Mouse (Mus musculus): Measurements from ENCODE around the gene Lin28a.
A peak's percentile ranks its signal among the peaks of the same experiment; 100 is the strongest.

Gene Lin28a

GRCm38 (mm10) chr4:133978021-133978711 lies 40.5 kb downstream of the Lin28a start:
- DNase-seq, result no peak

GRCm38 (mm10) chr4:133971741-133972140 lies 46.9 kb downstream of the Lin28a start:
- no peak for DNase-seq

- no peak for DNase-seq
Measured at GRCm38 (mm10) chr4:133970876-133971275, 47.8 kb downstream of the Lin28a start.

DNA sequence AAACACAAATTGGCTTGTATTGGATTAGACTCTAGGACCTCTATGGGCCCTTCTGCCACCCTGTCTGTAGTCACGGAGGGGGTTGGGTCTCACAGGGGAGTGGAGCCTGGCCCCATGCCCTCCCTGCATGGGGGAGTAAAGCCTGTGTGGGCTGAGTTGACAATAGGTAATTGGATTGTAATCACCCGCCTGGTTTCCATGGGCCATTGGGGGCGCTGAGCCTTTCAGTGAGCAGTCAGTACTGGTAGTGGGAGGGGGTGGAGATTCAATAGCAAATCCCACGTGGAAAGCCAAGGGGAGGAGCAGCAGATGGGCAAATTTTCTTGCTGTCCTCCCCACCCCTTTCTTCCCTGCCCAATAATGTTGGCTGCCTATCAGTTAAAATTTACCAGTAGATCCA lies 48.4 kb downstream of the Lin28a start:
- no peak for DNase-seq

GRCm38 (mm10) chr4:133969114-133969770 lies 49.4 kb downstream of the Lin28a start:
- no peak for DNase-seq

DNA sequence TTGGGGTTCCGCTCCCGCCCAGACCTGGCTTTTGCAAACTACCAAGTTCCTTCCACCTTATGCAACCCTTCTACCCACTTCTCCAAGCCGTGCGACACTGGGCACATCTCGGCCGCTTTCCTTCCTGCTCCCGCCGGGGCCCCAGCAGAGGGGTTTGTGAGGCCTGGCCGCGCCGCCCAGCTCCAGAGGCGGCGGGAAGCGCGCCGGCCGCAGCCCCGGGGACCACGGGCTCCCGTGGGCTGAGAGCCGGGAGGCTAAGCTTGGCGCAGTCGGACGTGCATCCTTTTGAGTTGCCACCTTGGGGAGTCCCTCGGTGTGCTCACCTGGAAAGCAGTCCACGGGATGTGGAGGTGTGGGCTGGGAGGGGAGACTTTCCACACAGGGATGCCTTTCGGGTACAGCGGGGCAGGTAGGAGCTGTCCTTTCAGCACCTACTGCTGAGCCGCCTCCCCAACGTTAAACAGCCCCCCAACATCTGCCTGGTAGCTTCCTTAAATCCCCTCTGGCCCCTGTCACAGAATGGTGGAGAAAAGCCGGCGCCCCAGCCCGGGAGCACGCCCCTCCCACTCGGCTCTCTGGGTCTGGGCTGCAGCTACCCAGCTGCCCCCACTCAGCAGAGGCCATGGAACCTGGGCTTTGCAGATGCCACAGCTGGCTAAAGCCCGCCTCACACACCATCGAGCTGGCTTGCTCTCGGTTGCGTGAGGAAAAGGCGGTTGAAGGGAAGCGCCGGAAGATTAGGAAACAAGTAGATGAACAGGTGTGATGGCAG lies 50.3 kb downstream of the Lin28a start, which contains the start of gene Hmgn2:
TSS of gene Hmgn2 (minus strand) at position 501 of the 772 bp plus-strand sequence.
- peak; percentile 46 for DNase-seq

DNA sequence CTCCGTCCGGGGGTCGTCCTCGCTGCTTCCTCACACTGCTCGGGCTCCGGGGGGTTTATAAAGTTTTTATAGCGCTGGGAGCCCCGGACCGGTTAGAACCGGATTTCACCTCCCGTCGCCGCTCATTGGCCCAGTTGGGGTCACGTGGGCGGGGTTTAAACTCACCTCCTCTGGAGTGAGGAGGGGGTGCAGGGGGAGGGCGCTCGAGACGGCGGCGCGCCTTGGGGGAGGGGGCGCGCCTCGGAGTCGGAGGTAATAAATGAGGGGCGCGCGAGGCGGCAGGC lies 50.8 kb downstream of the Lin28a start:
- peak; percentile 90 for DNase-seq

DNA sequence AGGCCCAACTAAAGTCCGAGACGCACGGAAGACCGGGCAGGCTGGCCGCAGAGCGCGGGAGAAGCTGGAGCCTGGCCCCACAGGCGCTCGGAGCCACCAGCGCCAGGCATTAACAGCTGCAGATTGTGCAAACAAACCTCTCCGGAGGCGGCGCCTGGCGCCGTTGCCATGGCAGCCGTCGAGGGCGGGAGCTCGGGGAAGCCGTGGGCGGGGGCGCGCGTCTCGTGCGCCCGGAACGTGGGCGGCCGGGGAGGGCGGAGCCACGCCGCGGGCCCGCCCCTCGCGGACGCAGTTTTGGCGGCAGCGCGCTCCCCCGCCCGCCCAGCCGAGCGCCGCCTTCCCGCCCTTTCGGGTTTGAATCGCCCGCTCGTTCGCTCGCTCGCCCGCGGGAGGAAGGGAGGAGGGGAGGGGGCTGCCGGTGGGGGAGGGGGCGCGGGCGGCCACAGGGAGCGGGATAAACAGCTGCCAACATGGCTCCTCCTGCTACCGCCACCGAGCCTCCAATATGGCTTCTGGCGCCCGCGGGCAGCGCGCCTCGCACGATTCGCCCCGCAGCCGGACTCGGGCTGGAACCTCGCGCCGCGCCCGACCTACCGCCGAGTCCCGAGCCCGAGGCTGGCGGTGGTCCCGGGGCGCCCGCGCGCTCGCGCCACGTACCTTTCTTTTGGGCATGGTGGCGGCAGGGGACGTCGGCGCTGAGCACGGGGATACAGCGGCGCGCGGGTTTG lies 51.3 kb downstream of the Lin28a start:
- peak; percentile 96 for DNase-seq

DNA sequence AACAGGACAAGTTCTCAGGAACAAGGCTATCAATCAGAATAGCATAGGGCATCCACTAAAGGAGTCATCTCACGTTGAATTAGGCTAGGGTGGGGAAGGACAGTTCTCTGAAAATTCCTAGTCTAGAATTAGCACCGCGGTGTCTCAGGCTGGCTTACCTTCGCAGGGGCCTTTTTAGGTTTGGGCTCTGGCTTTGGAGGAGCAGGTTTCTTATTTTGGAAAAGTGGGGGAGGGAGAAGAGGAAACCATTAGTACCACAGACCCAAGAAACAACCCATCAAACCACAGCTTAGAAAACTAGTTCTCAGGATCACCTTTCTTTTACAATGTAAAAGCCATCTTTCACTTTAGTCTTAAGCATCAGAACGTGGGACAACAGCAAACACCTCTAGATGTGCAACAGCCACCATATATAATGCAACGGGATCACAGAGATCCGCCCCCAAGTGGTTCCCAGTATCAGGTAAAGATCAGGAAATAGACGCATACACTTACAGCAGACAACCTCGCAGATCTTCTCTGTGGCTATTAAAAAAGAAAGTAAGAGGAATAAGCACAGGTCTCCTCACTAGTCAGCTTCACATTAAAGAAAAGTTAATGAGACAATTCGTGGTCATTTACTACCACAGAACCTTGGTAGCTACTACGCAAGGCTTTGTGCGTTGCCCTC lies 52.2 kb downstream of the Lin28a start:
- DNase-seq, result no peak

DNA sequence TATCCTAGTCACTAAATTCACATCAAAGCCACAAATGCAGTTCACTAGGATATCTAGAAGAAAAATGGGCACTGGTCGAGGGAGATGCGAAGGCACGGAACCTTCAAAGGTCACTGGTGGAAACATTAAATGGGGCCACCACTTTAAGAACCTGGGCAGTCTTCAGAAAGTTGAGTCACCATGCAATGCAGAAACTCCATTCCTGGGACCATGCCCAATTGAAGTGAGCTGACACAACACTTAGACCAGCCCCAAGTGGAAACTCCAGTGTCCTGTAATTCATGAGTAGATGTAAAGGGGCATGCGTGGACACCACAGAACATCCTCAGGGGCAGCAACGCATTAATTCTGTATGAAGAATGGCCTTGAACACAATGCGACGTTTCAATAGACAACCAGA lies 56.1 kb downstream of the Lin28a start:
- no peak for DNase-seq

DNA sequence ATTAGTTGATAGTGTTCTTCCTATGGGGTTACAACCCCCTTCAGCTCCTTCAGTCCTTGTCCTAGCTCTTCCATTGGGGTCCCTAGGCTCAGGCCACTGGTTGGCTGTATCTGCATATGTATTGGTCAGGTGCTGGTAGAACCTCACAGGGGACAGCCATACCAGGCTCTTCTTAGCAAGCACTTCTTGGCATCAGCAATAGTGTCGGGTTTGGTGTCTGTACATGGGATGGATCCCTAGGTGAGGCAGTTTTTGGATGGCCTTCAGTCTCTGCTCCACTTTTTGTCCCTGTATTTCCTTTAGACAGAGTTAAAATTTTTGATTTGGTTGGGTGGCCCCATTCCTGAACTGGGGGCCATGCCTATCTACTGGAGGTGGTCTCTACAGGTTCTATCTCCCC lies 59.8 kb downstream of the Lin28a start:
- no peak for DNase-seq

DNA sequence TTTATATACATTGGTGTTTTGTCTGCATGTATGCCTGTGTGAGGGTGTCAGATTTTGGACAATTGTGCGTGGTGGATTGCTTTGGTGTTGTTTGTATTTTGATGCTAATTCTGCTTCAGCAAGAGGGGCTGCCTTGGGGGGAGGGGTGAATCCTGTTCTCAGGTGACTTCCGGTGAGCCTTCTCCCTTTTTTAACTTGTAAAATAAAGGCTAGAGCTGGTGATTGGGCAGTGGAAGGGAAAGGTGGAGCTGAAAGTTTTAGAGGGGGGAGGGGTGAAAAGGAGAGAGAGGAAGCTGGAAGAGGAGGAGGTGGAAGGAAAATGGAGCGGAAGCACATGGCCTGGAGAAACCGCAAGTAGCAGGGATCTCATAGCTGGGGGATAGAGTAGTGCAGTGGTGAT lies 62.3 kb downstream of the Lin28a start:
- no peak for DNase-seq
